Mouse (Mus musculus) intestine, embryonic 14.5 days (tissue): Measurements from ENCODE around the gene Rest. TPM values are rescaled to one million over a fixed set of nuclear protein-coding genes. Genes with fewer than 3 reads are reported as not detected.

Experiments
- ATAC-seq: fragments of 200-750 bp; cut with Nextera tagmentation; replicated peaks from 2 replicates; pipeline ENCODE4 v1.8.0; 2017; ENCODE audit warnings: low read depth, moderate number of reproducible peaks, moderate TSS enrichment, moderate library complexity; ENCODE audit not compliant: low FRiP score, low TSS enrichment
- DNase-seq: peaks from one replicate; pipeline ENCODE4 v3.0.0-alpha.2; 2018; ENCODE audit warnings: low spot score
- H3K27ac ChIP-seq: fragments of 300-500 bp; sonication (generic); 2 replicates; pipeline ENCODE4 v1.5.1; 2014; ENCODE audit warnings: low read depth, mild to moderate bottlenecking, control low read depth
- H3K27me3 ChIP-seq: fragments of 300-500 bp; sonication (generic); replicated peaks from 2 replicates; pipeline ENCODE4 v1.6.1; 2014; ENCODE audit warnings: low read length, control low read depth; ENCODE audit not compliant: control insufficient read depth, insufficient read depth
- H3K36me3 ChIP-seq: fragments of 300-500 bp; sonication (generic); 2 replicates; pipeline ENCODE4 v1.6.1; 2014; ENCODE audit warnings: low read length, control low read depth; ENCODE audit not compliant: control insufficient read depth, insufficient read depth
- H3K4me1 ChIP-seq: fragments of 300-500 bp; sonication (generic); replicated peaks from 2 replicates; pipeline ENCODE4 v1.6.1; 2014; ENCODE audit warnings: low read length, control low read depth, mixed read lengths; ENCODE audit not compliant: control insufficient read depth, insufficient read depth
- H3K4me2 ChIP-seq: fragments of 300-500 bp; sonication (generic); 2 replicates; pipeline ENCODE4 v1.6.1; 2014; ENCODE audit warnings: low read length
- H3K4me3 ChIP-seq: fragments of 300-500 bp; sonication (generic); 2 replicates; pipeline ENCODE4 v1.5.1; 2014; ENCODE audit warnings: low read depth, low read length, control low read depth, mixed read lengths
- H3K9ac ChIP-seq: fragments of 300-500 bp; sonication (generic); 2 replicates; pipeline ENCODE4 v1.6.1; 2014; ENCODE audit warnings: mild to moderate bottlenecking, low read length
- H3K9me3 ChIP-seq: fragments of 300-500 bp; sonication (generic); 2 replicates; pipeline ENCODE4 v1.6.1; 2016; ENCODE audit warnings: low read length, control low read depth; ENCODE audit not compliant: control insufficient read depth
- WGBS: fragments of 180-500 bp; shearing (Covaris S2); extraction: QIAGEN DNeasy Blood & Tissue Kit; methylation state at CpG from one replicate; pipeline ENCODE4 v1.1.7; 2014; 5-methylcytosine and 5-hydroxymethylcytosine counted together
- polyA plus RNA-seq: library from polyadenylated mRNA; unstranded; fragments of >200 nt; fragmentation: Nextera tagmentation; extraction: Ambion mirVana; gene quantifications from 2 replicates; pipeline ENCODE4 v1.2.1, GENCODE M21; 2014

The Rest gene
- polyA plus RNA-seq, 1 experiment from 2014 or later = 33.6 TPM

DNA sequence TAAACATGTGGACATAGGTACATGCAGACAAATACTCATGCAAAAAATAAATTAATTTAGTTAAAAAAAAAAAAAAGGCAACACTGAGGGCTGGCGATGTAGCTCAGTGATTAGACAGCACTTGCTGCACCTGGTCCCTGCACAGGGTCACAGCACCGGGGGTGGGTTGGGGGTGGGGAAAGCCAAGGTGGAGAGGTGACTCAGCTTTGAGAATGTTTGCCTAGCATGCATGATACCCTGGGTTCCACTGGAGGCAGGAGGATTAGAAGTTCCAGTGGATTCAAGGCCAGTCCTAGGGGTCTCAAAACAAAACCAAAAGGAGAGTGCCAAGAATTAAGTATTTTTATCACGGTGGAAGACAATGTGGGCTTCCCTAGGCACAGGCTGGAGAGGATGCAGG is 7.7 kb upstream of the Rest start:
- no peak for DNase-seq
- Histone ChIP-seq H3K4me1 (no peaks in the 10 kb centered on the region), H3K27me3 (no peaks in the 10 kb centered on the region), H3K36me3 (no peaks in the 10 kb centered on the region), H3K4me2 (no peak overlapping the region), H3K27ac (no peak overlapping the region), H3K9me3 (no peaks in the 10 kb centered on the region), H3K4me3 (no peak overlapping the region), H3K9ac (no peak overlapping the region)
- 77% methylated on average over 3 of the region's 3 CpGs for WGBS
- no peak for ATAC-seq

DNA sequence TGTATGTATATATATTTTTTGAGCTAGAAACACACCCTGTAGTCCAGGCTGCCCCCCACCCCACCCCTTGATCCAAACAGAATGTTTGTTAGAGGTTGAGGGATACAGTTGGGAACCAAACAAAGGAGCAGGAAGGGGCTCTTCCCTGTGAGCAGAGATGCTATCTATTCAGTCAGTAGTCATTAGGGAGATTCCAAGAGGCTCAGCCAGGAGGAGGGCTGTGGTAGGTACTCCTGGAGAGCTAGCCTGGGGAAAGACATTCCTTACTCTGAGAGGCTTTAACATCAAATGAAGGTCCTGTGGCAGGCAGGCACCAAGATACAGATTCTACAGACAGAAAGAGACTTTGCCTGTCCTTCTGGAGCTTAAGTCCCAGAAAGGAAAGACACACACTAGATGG is 6.0 kb upstream of the Rest start:
- no peak for ATAC-seq
- no peaks in the 10 kb centered on the region for H3K4me1 ChIP-seq
- no peak overlapping the region for H3K4me2 ChIP-seq
- no peak overlapping the region for H3K4me3 ChIP-seq
- no peaks in the 10 kb centered on the region for H3K27me3 ChIP-seq
- no peak for DNase-seq
- H3K36me3 ChIP-seq = no peaks in the 10 kb centered on the region
- no peak overlapping the region for H3K27ac ChIP-seq
- no peaks in the 10 kb centered on the region for H3K9me3 ChIP-seq
- no peak overlapping the region for H3K9ac ChIP-seq

DNA sequence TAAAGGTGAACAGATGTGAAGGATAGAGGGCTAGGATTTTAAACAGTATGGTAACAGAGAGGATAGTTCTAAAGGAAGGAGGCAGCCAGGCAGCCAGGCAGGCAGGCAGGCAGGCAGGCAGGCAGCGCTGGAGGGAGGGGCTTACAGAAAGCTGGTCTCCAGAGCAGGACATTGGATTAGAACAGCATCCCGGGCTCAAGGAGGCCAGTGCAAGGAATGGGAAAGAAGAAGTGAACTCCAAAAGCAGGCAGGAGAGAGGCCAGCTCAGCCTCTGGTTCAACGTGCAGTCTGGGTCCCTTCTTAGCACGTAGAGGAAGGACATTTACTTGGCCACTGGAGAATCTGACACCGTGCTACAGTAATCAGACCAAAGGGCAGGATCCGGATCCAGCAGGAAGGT is 5.2 kb upstream of the Rest start:
- DNase-seq (no peak), ATAC-seq (no peak)
- Histone ChIP-seq H3K4me3 (no peak overlapping the region), H3K9me3 (no peaks in the 10 kb centered on the region), H3K4me1 (no peaks in the 10 kb centered on the region), H3K4me2 (no peak overlapping the region), H3K36me3 (no peaks in the 10 kb centered on the region), H3K27me3 (no peaks in the 10 kb centered on the region), H3K9ac (no peak overlapping the region), H3K27ac (no peak overlapping the region)
- WGBS = 38% methylated on average over 6 of the region's 6 CpGs

DNA sequence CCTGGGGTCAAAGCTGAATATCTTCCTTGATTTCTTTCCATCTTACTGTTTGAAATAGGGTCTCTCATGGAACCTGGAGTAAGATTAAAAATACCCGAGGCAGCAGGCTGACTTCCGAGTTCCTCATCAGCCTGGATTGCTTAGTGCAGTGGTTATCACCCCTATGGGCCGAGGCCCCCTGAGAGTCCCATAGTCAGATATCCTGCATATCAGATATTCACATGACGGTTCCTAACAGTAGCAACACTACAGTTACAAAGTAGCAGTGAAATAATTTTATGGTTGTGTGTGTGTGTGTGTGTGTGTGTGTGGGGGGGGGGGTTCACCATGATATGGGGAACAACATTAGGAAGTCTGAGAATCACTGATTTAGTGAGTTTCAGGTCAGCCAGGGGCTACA is 4.2 kb upstream of the Rest start:
- no peak overlapping the region for H3K27ac ChIP-seq
- no peak overlapping the region for H3K4me3 ChIP-seq
- no peaks in the 10 kb centered on the region for H3K36me3 ChIP-seq
- no peak for DNase-seq
- no peaks in the 10 kb centered on the region for H3K9me3 ChIP-seq
- no peaks in the 10 kb centered on the region for H3K4me1 ChIP-seq
- H3K4me2 ChIP-seq = no peak overlapping the region
- ATAC-seq = no peak
- H3K9ac ChIP-seq = no peak overlapping the region
- H3K27me3 ChIP-seq = no peaks in the 10 kb centered on the region
- WGBS = 86% methylated on average over 4 of the region's 4 CpGs

DNA sequence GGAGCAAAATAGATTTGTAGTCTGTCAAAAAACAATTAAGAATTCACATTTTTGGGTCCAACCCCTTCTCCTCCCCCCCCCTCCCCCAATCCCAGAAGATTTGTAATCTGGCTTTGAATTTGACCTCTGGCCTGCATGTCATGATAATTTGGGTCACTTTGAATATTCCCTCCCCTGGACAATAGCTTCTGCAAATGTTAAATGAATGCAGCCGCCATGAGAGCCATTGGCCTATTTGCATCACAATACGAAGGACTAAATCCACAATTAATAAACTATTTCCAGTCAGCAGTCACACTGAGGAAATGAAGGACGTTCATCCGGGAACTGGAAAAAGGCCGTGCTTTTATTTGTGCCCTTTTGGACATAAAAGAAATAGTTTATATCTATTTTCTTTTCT is 3.2 kb upstream of the Rest start:
- DNase-seq (no peak), ATAC-seq (no peak)
- no peaks in the 10 kb centered on the region for H3K9me3 ChIP-seq
- H3K9ac ChIP-seq = no peak overlapping the region
- H3K27me3 ChIP-seq = no peaks in the 10 kb centered on the region
- no peaks in the 10 kb centered on the region for H3K36me3 ChIP-seq
- H3K4me3 ChIP-seq = no peak overlapping the region
- H3K27ac ChIP-seq = no peak overlapping the region
- no peak overlapping the region for H3K4me2 ChIP-seq
- WGBS = 86% methylated on average over 5 of the region's 5 CpGs
- H3K4me1 ChIP-seq = no peaks in the 10 kb centered on the region

DNA sequence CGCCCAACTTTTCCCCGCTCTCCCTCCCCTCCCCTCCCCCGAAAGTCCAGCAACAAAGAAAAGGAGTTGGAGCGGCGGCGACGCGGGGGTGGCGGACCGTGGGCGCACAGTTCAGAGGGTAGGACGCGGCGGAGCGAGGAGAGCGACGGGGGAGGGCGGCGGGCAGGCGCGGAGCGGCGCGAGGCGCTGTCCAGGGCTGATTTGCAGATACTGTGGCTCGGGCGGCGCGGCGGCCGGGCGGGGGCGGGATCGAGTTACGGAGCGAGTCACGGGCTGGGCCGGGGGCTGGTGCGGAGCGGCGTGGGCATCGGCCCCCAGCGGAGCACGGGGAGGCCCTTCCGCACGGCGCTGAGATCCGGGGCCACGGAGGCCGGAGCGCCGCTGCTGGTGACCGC is 377 bp downstream of the Rest start:
- peak overlapping the region; percentile 98 for H3K27ac ChIP-seq
- WGBS = under 1% methylated on average over 49 of the region's 53 CpGs
- peaks cover 3% of the 10 kb centered on the region; the same call in 1 of the 2 replicates for H3K4me1 ChIP-seq

DNA sequence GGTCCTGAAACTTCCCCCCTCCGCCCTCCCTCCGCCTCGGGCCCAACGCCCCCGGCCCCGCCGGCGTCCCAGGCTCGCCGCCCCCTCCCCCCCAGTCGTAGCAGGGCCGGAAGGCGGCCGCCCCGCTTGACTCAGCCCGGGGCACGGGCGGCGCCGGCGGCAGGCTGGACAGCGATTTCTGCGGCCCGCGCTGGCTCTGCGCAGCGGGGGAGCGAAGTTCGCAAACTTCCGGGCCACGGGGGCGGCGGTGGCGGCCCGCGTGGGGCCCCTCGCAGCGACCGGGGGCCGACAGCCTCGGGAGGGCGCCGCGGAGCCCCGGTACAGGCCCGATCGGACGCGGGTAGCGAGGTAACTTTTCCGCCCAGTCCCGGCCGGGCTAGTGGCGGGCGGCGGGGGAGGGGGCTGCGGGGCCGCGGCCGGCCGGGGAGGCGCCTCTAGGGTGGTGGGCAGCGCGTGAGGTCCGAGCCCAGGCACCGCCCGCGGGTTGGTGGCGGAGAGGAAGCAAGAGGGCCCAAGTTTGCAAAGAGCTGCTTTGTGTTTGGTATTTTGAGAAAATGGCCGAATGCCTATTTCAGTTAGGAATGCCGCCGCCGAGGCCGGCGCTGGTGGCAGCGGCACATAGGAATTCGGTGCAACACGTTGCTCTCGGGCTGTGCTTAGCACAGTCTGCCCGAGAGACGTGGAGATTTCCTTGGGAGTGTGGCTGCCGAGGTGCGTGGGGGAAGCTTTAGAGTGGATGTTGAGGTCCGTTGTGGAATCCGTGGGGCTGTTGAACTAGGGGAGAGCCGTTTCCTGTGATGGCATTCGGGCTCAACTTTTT is 985 bp downstream of the Rest start:
- Histone ChIP-seq H3K4me3 (peak overlapping the region; percentile 84), H3K4me2 (peak overlapping the region; percentile 52), H3K27ac (peak overlapping the region; percentile 98), H3K36me3 (peaks cover 32% of the 10 kb centered on the region), H3K9me3 (no peaks in the 10 kb centered on the region), H3K9ac (peak overlapping the region; percentile 91), H3K27me3 (no peaks in the 10 kb centered on the region), H3K4me1 (peaks cover 3% of the 10 kb centered on the region; the same call in 1 of the 2 replicates)
- 1% methylated on average over 70 of the region's 87 CpGs for WGBS
- peak; percentile 51 for ATAC-seq
- DNase-seq = peak; percentile 83

More for the DNA sequence above, 377 bp downstream of the Rest start:
- peaks cover 26% of the 10 kb centered on the region for H3K36me3 ChIP-seq
- H3K9me3 ChIP-seq = no peaks in the 10 kb centered on the region
- DNase-seq = peak; percentile 88
- H3K9ac ChIP-seq = peak overlapping the region; percentile 91
- H3K27me3 ChIP-seq = no peaks in the 10 kb centered on the region
- peak overlapping the region; percentile 52 for H3K4me2 ChIP-seq
- H3K4me3 ChIP-seq = peak overlapping the region; percentile 84
- peak; percentile 76 for ATAC-seq

DNA sequence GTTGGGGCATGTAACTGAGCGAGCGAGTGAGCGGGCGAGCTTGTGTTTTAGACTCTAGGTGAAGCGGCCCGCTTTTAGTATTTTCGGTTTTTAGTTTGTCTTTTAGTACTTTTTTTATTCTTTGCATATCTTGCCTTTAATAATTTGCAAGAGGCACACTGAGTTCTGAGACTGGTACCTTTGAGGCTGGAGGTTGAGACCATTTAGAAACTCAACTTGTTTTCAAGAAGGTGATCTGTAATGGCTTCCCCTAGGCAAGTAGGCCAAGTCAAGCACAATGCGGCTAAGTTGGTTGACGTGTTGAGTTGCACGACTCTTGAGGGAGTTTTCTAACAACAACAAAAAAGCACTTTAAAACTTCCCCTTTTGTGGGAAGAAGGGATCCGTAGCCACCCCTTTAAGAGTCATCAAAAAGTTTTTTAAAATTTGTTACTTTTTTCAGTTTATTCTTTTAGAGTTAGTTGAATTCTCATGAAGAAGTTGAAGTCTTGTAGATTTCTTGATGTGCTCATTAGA is 1.7 kb downstream of the Rest start:
- peak overlapping the region; percentile 84 for H3K4me3 ChIP-seq
- no peaks in the 10 kb centered on the region for H3K9me3 ChIP-seq
- no peak for DNase-seq
- no peaks in the 10 kb centered on the region for H3K27me3 ChIP-seq
- no peak for ATAC-seq
- peak overlapping the region; percentile 91 for H3K9ac ChIP-seq
- peaks cover 37% of the 10 kb centered on the region for H3K36me3 ChIP-seq
- H3K4me1 ChIP-seq = peaks cover 3% of the 10 kb centered on the region; the same call in 1 of the 2 replicates
- peak overlapping the region; percentile 52 for H3K4me2 ChIP-seq
- WGBS = 4% methylated on average over 11 of the region's 11 CpGs
- H3K27ac ChIP-seq = peak overlapping the region; percentile 98

DNA sequence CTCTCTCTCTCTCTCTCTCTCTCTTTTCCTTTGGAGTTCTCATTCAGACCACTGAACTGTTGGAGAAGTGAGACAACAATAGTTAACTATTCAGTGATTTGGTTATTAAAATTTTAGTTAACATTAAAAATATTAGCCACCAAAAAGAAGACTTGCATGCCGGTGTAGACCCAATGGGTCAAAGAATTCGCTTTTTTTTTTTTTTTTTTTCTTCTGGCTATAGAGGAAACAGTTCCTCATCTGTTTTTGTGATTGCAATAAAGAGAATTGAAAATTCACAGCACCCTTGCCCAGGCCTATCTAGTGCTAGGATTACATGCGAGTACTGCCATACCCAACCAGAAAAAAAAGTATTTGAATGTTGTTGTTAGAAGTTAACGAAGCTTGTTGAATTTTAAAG is 2.1 kb downstream of the Rest start:
- Histone ChIP-seq H3K27me3 (no peaks in the 10 kb centered on the region), H3K9me3 (no peaks in the 10 kb centered on the region), H3K4me1 (peaks cover 3% of the 10 kb centered on the region; the same call in 1 of the 2 replicates), H3K27ac (no peak overlapping the region), H3K4me3 (peak overlapping the region; percentile 84), H3K36me3 (peaks cover 42% of the 10 kb centered on the region), H3K9ac (peak overlapping the region; percentile 91), H3K4me2 (peak overlapping the region; percentile 52)
- ATAC-seq = no peak
- no peak for DNase-seq
- 68% methylated on average over 4 of the region's 4 CpGs for WGBS
